Mouse (Mus musculus) hindbrain, embryonic 11.5 days (tissue): ENCODE measurements at regions not wholly inside any gene's neighbourhood (a gene's known extent, or its start where the extent isn't known, plus 50 kb on each side); places are given as distances from the start of the nearest gene placed in this dataset.
A peak's percentile ranks its signal among the peaks of the same experiment; 100 is the strongest.

ENCODE experiments used
- ATAC-seq: fragments of 200-750 bp; cut with Nextera tagmentation; 2 replicates; pipeline ENCODE4 v1.8.0; 2017; ENCODE audit warnings: mild to moderate bottlenecking, moderate TSS enrichment, moderate library complexity; ENCODE audit not compliant: low FRiP score
- DNase-seq: peaks from one replicate; pipeline ENCODE4 v3.0.0-alpha.2; 2015; ENCODE audit warnings: low spot score
- H3K27ac ChIP-seq: fragments of 300-500 bp; sonication (generic); 2 replicates; pipeline ENCODE4 v1.5.1; 2014; ENCODE audit warnings: mild to moderate bottlenecking, low read depth, low read length
- H3K27me3 ChIP-seq: fragments of 300-500 bp; sonication (generic); 2 replicates; pipeline ENCODE4 v1.6.1; 2014; ENCODE audit warnings: mild to moderate bottlenecking, low read length, moderate library complexity, mixed read lengths; ENCODE audit not compliant: control insufficient read depth, insufficient read depth
- H3K36me3 ChIP-seq: fragments of 300-500 bp; sonication (generic); 2 replicates; pipeline ENCODE4 v1.6.1; 2014; ENCODE audit warnings: mild to moderate bottlenecking, low read length, moderate library complexity, mixed read lengths; ENCODE audit not compliant: control insufficient read depth, insufficient read depth
- H3K4me1 ChIP-seq: fragments of 300-500 bp; sonication (generic); replicated peaks from 2 replicates; pipeline ENCODE4 v1.6.1; 2014; ENCODE audit warnings: low read length, mixed read lengths; ENCODE audit not compliant: control insufficient read depth, insufficient read depth
- H3K4me2 ChIP-seq: fragments of 300-500 bp; sonication (generic); replicated peaks from 2 replicates; pipeline ENCODE4 v1.6.1; 2014; ENCODE audit warnings: mild to moderate bottlenecking, low read depth, low read length
- H3K4me3 ChIP-seq: fragments of 300-500 bp; sonication (generic); 2 replicates; pipeline ENCODE4 v1.5.1; 2014; ENCODE audit warnings: low read depth, low read length
- H3K9ac ChIP-seq: fragments of 300-500 bp; sonication (generic); 2 replicates; pipeline ENCODE4 v1.6.1; 2014; ENCODE audit warnings: low read depth, low read length
- H3K9me3 ChIP-seq: fragments of 300-500 bp; sonication (generic); 2 replicates; pipeline ENCODE4 v1.6.1; 2016; ENCODE audit warnings: low read length; ENCODE audit not compliant: control insufficient read depth
- WGBS: fragments of 180-500 bp; shearing (Covaris S2); extraction: QIAGEN DNeasy Blood & Tissue Kit; methylation state at CpG from one replicate; pipeline ENCODE4 v1.1.7; 2014; 5-methylcytosine and 5-hydroxymethylcytosine counted together

DNA sequence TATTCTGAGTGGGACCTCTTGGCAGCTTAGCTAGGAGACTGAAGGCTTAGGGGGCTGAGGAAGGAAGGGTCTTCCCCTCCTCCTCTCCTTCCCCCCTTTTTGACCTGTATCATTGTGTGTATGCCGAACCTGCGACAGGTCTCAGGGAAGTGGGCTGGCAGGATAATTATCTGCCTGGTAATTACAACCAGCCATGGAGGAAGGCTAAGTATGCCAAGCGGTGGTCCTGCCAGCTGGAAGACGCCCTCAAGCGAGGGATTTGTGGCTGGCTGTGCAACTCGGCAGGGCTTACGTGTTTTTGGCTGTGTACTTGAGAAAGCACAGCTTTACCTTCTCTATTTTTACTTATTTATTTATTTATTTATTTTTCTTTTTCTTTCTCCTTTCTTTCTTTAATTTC is 347.7 kb downstream of the Med13l start:
- DNase-seq (no peak), ATAC-seq (no peak)
- no peak overlapping the region for H3K27ac ChIP-seq
- H3K4me2 ChIP-seq = no peak overlapping the region
- H3K36me3 ChIP-seq = no peaks in the 10 kb centered on the region
- 79% methylated on average over 7 of the region's 7 CpGs for WGBS
- H3K9ac ChIP-seq = no peak overlapping the region
- no peak overlapping the region for H3K4me3 ChIP-seq
- no peaks in the 10 kb centered on the region for H3K4me1 ChIP-seq
- no peaks in the 10 kb centered on the region for H3K27me3 ChIP-seq
- H3K9me3 ChIP-seq = no peaks in the 10 kb centered on the region; the same call in 1 of the 2 replicates

DNA sequence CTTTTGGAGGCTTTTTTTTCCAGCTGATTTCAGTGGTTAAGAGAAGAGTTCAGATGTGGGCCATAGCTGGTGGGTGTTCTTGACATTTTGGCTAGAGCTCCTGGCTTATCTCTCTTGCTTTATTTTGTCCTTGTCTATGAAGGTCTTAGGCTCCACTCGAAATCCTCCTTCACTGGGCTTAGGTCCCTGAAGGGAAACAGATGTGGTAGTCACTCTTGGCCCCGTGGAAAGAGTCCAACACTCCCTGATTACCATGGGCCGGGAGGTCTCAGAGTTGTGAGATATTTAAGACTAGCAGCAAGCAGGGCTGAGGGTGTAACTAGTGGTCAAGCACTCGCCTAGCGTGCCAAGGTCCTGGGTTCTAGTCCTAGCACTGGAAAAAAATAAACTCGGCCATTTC is 349.3 kb downstream of the Med13l start:
- whole genome bisulfite sequencing = 90% methylated on average over 6 of the region's 6 CpGs
- no peaks in the 10 kb centered on the region for H3K4me1 ChIP-seq
- H3K4me2 ChIP-seq = no peak overlapping the region
- no peaks in the 10 kb centered on the region for H3K9me3 ChIP-seq
- H3K27me3 ChIP-seq = no peaks in the 10 kb centered on the region
- H3K27ac ChIP-seq = no peak overlapping the region
- H3K9ac ChIP-seq = no peak overlapping the region
- ATAC-seq = no peak
- DNase-seq = no peak
- no peak overlapping the region for H3K4me3 ChIP-seq
- no peaks in the 10 kb centered on the region for H3K36me3 ChIP-seq

DNA sequence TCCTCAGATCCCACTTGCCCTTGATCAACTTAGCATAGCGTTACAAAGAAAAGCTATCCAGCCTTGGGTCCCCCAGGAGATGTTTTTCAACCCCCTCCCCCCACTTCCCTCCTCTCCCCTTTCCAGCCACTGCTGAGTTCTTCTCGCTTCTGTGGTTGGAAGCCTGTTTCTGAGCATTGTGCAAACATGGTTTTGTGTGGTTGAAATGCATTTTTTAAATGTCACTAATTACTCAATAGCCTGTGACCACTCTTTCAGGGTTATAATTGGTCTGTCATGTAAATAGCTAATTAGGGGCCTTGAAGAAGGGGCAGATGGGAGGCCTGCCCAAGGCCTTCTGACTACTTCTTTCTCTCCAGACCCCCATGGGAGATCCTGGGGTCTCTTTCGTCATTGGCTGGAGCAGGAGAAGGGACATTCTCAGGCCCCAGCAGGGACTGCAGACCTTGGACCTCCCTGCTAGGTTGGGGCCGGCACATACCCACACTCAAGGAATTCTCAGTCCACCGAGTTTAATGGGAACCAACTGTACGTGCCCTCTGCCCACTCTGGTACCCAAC is 353.8 kb downstream of the Med13l start:
- ATAC-seq = no peak

DNA sequence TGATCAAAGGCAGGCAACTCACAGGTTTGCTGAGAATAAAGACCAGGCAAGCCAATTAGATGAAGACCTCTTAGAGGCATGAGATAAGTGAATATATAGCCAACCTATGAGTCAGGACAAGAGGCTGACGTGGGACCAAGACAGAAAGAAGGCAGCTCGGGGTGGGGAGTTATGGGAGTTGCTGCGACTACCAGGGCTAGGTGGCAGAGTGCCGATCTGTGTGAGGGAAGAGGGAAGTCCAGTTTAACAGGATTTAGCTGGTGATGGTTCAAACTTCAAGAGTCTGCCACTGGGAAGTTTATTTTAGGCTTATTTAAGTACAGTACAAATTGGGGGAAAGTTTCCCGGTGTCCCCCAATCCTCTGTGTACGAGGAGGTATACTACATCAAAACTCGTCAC is 362.9 kb downstream of the Med13l start:
- Histone ChIP-seq H3K9ac (no peak overlapping the region), H3K27ac (no peak overlapping the region), H3K4me1 (no peaks in the 10 kb centered on the region), H3K36me3 (no peaks in the 10 kb centered on the region), H3K27me3 (no peaks in the 10 kb centered on the region), H3K4me2 (no peak overlapping the region), H3K4me3 (no peak overlapping the region), H3K9me3 (no peaks in the 10 kb centered on the region)
- ATAC-seq = no peak
- 95% methylated on average over 7 of the region's 7 CpGs for WGBS
- DNase-seq = no peak

More for the DNA sequence above, 353.8 kb downstream of the Med13l start:
- Histone ChIP-seq H3K27ac (no peak overlapping the region), H3K9me3 (no peaks in the 10 kb centered on the region), H3K4me1 (no peaks in the 10 kb centered on the region), H3K27me3 (no peaks in the 10 kb centered on the region), H3K4me3 (no peak overlapping the region), H3K36me3 (no peaks in the 10 kb centered on the region), H3K9ac (no peak overlapping the region), H3K4me2 (no peak overlapping the region)
- DNase-seq = no peak
- 53% methylated on average over 6 of the region's 6 CpGs for WGBS

DNA sequence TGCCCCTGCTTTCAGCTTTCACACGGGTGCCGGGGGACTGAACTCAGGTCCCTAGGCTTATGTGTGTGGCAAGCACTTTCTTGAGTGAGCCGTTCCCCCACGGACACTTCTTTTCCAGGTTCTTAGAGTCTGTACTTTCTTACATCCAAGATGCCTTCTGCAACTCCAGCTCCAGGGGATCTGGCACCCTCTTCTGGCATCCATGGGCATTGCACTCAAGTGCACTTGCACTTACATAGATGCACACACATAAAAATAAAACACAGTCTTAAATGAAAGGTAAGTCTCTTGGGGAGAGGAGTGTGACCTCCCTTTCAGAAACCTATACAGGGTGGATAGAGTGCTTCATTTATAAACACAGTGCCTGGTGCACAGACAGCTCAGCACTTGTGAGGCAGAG is 368.6 kb downstream of the Med13l start:
- 98% methylated on average over 4 of the region's 4 CpGs for whole genome bisulfite sequencing
- no peak overlapping the region for H3K27ac ChIP-seq
- no peak overlapping the region for H3K4me3 ChIP-seq
- no peak overlapping the region for H3K9ac ChIP-seq
- ATAC-seq (no peak), DNase-seq (no peak)
- no peaks in the 10 kb centered on the region; the same call in 1 of the 2 replicates for H3K27me3 ChIP-seq
- no peaks in the 10 kb centered on the region for H3K4me1 ChIP-seq
- no peaks in the 10 kb centered on the region for H3K36me3 ChIP-seq
- no peaks in the 10 kb centered on the region for H3K9me3 ChIP-seq
- no peak overlapping the region for H3K4me2 ChIP-seq

DNA sequence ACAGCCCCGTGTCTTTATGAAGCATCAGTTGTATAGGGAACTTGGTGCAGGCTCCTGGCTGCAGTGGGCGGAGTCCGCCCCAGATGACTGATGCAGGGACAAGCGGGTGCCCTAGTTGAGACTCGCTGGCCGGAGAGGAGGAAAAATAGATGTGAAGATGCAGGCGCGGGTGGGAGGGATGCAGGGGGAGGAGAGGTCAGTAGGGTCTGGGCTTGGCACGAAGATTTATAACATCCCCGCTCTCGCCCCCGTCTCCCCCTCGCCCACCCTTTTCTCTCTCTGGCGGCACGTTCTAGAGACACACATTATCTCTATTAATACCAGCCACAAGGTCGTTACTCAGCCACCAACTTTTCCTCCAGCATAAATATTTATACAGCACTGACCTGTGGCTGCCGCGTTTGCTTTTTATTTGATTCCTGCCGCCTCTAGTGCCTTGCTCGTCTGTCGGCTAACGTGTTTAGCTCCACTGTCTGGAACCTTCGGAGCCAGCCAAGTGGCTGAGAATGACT is 369.6 kb downstream of the Med13l start:
- ATAC-seq = 0 out of 2 replicates have a peak, but pooled peaks have one; percentile 6
- no peak overlapping the region for H3K27ac ChIP-seq
- peak overlapping the region; percentile 36 for H3K4me2 ChIP-seq
- H3K27me3 ChIP-seq = no peaks in the 10 kb centered on the region; the same call in 1 of the 2 replicates
- H3K4me1 ChIP-seq = no peaks in the 10 kb centered on the region
- H3K36me3 ChIP-seq = no peaks in the 10 kb centered on the region
- WGBS = 5% methylated on average over 23 of the region's 23 CpGs
- H3K4me3 ChIP-seq = peak overlapping the region; percentile 22
- no peak overlapping the region for H3K9ac ChIP-seq
- H3K9me3 ChIP-seq = no peaks in the 10 kb centered on the region
- DNase-seq = peak; percentile 48

DNA sequence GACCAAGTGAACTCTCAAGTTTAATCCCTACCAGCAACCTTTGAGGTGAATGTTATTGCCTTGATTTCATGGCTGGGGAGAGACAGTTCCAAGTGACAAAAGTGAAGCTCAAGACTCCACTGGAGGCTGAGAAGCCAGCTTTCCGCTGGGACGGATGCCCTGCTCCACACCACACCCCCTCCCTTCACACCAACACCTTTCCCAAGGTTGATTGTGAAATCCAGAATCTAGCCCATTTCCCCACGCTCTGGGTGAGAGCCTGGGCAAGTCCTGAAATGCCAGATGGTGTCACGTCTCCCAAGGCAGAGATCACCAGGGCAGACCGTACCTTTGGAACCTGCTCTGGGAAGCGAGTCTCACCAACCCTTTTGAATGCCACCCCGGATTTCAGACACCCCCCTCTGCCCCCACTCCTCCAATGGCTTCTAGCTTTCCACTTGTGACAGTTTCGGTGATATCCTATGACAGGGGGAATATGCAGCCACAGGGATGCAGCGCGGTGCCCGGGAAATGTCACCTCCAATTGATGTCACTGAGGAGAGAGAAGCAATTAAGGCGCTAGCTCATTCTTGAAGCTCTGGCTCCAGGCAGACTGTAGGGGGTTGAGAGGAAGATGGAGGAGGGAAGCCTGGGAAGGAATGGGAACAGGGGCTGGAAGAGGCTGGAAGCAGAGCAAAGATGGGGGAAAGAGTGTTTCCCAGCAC is 379.0 kb downstream of the Med13l start:
- Histone ChIP-seq H3K9me3 (no peaks in the 10 kb centered on the region), H3K9ac (no peak overlapping the region), H3K27me3 (no peaks in the 10 kb centered on the region), H3K27ac (no peak overlapping the region), H3K4me3 (no peak overlapping the region), H3K36me3 (no peaks in the 10 kb centered on the region), H3K4me1 (no peaks in the 10 kb centered on the region), H3K4me2 (no peak overlapping the region)
- WGBS = 84% methylated on average over 12 of the region's 12 CpGs
- DNase-seq (no peak), ATAC-seq (no peak)

DNA sequence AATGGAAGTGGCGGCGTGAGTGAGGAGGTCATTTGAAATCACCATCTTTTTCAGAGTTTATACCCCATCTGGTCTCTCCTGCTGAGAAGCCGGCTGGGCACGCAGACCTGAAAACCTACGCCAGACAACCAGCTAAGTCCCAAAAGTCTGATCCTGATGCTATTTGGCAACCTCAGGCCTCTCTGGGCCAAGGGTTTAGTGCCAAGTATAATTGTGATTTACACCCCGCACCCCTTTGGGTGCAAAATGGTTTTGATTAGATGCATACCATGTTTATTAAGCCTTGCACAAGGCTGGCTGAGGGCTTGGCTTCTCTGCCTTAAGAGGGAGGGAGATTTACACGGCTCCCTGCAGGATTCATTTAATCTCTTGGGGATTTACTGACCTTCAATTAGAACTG is 383.8 kb downstream of the Med13l start:
- no peak overlapping the region for H3K4me3 ChIP-seq
- WGBS = 42% methylated on average over 7 of the region's 7 CpGs
- H3K27ac ChIP-seq = no peak overlapping the region
- DNase-seq = no peak
- no peaks in the 10 kb centered on the region for H3K27me3 ChIP-seq
- H3K9ac ChIP-seq = no peak overlapping the region
- no peak overlapping the region for H3K4me2 ChIP-seq
- H3K9me3 ChIP-seq = no peaks in the 10 kb centered on the region
- H3K4me1 ChIP-seq = 0 out of 2 replicates have a peak, but pooled peaks cover 3% of the 10 kb centered on the region
- no peaks in the 10 kb centered on the region for H3K36me3 ChIP-seq
- ATAC-seq = no peak

DNA sequence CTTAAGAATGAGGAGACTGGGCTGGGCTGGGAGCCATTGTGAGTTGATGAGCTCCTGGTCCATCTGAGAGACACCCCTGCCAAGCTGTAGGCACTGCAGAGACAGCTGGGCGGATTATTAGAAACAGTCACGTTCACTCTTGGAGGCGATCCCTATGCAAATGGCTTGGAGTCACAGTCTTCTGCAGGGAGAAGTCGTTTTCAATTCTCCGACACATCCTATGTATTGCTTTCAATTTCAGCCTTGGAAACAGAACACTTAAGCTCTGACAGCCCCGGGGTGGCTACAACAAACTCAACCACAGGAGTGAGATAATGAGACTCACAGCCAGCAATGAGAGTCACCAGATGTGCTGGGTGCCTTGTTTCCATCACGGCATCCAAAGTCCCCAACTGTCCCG is 385.6 kb downstream of the Med13l start:
- 37% methylated on average over 8 of the region's 8 CpGs for WGBS
- no peaks in the 10 kb centered on the region for H3K36me3 ChIP-seq
- no peaks in the 10 kb centered on the region for H3K9me3 ChIP-seq
- no peak overlapping the region for H3K4me3 ChIP-seq
- H3K4me1 ChIP-seq = 0 out of 2 replicates have a peak, but pooled peaks cover 3% of the 10 kb centered on the region
- H3K4me2 ChIP-seq = no peak overlapping the region
- DNase-seq (no peak), ATAC-seq (no peak)
- no peak overlapping the region for H3K27ac ChIP-seq
- H3K9ac ChIP-seq = no peak overlapping the region
- no peaks in the 10 kb centered on the region for H3K27me3 ChIP-seq
